Mouse (Mus musculus) forelimb bud, embryonic 11.5 days (tissue): ENCODE measurements at regions not wholly inside any gene's neighbourhood (a gene's known extent, or its start where the extent isn't known, plus 50 kb on each side); places are given as distances from the start of the nearest gene placed in this dataset.

Source experiments
- DNase-seq: peaks from one replicate; pipeline ENCODE4 v3.0.0-alpha.2; 2012; ENCODE audit warnings: low read depth, low spot score

DNA sequence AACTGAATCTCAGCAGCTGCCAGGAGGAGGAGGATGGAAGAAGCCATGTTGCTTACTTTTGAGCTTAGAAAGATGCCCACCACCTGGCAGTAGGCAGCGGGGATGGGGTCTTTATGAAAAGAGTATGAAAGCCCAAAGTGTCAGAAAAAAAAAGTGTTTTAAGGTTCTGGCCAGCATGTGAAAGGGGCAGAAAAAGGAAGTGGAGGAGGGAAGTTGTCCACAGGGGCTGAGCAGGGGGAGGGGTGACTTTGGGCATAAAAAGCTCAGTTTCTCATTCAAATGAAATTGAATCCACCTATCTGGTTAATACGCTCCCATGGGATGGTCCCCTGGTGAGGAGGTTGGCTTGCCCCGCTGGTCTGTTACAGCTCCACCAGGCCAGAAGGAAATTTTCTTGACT is 50.4 kb upstream of the L3mbtl4 start:
- DNase-seq: no peak
